Mouse (Mus musculus): ENCODE results near the gene Fkbp5.
A peak's percentile ranks its signal among the peaks of the same experiment; 100 is the strongest.

The Fkbp5 gene

DNA sequence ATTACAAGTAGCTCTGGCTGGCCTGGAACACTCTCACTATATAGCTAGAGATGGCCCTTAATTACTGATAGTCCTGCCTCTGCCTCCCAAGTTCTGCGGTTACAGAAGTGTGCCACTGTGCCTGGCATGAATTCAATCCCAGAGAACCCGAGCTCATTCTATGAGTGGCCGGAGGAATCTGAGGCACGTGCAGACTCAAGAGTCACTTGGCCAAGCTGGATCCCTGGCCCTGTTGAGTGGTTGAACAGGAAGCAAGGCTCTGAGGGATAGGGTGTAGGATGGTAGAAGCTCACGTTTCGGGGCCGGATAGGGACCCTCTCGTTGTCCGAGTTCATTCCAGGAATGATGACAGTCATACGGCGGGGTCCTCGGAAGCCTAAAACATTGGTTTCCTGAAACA is 161.5 kb downstream of the Fkbp5 start:
- no peaks in the 10 kb centered on the region for H3K9me3 ChIP-seq (ENCODE audit: low read length)
- H3K4me1 ChIP-seq (replicated peaks; ENCODE audit: low read depth, low read length), result peaks cover 59% of the 10 kb centered on the region
- TF ChIP-seq NANOG (IDR thresholded peaks at IDR 0.05; ENCODE audit: borderline replicate concordance, low read length), result no peak
- TF ChIP-seq CTCF (conservative IDR thresholded peaks at IDR 0.05; ENCODE audit: low read length), result no peak
- TF ChIP-seq POU5F1 (IDR thresholded peaks at IDR 0.05; ENCODE audit: borderline replicate concordance, low read length), result no peak
- 0 out of 2 replicates have a peak overlapping the region, but pooled peaks have one; percentile 7 for H3K4me3 ChIP-seq (replicated peaks; ENCODE audit: low read length)
- peaks cover 67% of the 10 kb centered on the region for H3K27me3 ChIP-seq (ENCODE audit: insufficient read depth, low read length)
- no peaks in the 10 kb centered on the region for H3K36me3 ChIP-seq (ENCODE audit: insufficient read depth, low read length)

DNA sequence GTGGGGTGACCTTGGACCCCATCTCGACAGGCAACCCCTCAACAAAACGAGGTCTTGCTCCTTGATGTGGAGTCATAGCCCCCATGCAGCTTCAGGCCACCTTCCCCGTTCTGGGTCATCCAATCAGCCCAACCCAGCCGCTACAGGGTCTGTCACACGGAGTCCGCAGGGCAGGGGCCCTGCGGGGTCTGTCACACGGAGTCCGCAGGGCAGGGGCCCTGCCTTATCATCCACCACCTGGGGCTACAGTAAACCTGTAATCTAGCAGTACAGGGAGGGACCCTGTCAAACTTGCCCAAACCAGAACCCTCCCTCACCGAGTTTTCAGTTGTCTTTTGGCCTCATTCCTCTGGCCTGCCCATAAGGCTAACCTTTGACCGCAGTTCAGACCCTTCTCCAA is 165.3 kb downstream of the Fkbp5 start:
- H3K4me3 ChIP-seq (replicated peaks; ENCODE audit: low read length), result peak overlapping the region; percentile 89
- TF ChIP-seq POU5F1 (IDR thresholded peaks at IDR 0.05; ENCODE audit: borderline replicate concordance, low read length), result no peak
- no peak for TF ChIP-seq CTCF (conservative IDR thresholded peaks at IDR 0.05; ENCODE audit: low read length)
- TF ChIP-seq NANOG (IDR thresholded peaks at IDR 0.05; ENCODE audit: borderline replicate concordance, low read length), result no peak
- H3K4me1 ChIP-seq (replicated peaks; ENCODE audit: low read depth, low read length), result peaks cover 58% of the 10 kb centered on the region
- no peaks in the 10 kb centered on the region for H3K36me3 ChIP-seq (ENCODE audit: insufficient read depth, low read length)
- no peaks in the 10 kb centered on the region for H3K9me3 ChIP-seq (ENCODE audit: low read length)
- peaks cover 78% of the 10 kb centered on the region for H3K27me3 ChIP-seq (ENCODE audit: insufficient read depth, low read length)

- no peaks in the 10 kb centered on the region for H3K36me3 ChIP-seq (ENCODE audit: insufficient read depth, low read length)
Measured at GRCm38 (mm10) chr17:28351353-28351890, 165.9 kb downstream of the Fkbp5 start.

DNA sequence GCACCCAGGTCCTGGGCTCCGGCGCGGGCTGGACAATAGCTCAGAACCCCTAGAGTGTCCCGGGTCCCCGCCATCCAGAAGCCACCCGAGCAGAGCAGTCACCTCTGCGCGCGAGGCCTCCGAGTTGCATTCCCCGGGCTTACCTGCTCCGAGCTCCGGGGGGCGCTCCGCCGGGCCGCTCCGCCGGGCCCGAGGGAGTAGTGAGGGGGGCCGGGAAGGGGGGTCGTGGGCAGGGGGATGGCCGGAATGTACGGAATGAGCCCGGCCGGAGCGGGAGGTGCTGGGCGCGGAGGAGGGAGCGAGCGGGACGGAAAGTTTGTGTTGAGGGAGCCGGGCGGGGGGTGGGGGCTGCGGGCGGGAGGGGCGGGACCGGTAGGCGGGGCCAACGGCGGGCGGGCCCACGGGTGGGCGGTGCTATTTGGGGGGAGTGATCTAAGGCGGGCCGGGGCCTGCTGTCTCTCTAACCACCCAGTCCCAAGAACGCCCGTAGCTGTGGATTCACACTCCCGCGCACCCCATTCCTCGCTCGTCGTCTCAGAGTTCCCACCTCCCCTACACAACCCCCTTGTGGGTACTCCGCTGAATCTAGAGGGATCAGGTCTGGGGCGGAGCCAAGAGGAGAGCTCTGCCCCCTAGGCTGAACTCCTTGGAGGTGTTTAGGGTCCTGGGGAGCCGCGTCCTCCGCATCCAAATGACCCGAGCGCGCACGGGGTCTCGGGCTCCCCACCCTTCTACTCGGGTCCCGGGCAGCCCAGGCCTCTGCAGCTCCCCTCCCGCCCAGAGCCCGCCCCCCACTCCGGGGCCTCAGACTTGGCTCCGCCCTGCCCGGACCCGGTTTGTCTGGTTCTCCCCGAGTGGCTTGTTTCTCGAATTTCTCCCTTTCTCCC is 166.6 kb downstream of the Fkbp5 start, which contains the start of gene Tead3:
Gene Tead3 (minus strand): TSS at position 352 of the 887 bp plus-strand sequence.
- peaks cover 59% of the 10 kb centered on the region for H3K4me1 ChIP-seq (replicated peaks; ENCODE audit: low read depth, low read length)

More at GRCm38 (mm10) chr17:28351353-28351890, 165.9 kb downstream of the Fkbp5 start:
- peaks cover 58% of the 10 kb centered on the region for H3K4me1 ChIP-seq (replicated peaks; ENCODE audit: low read depth, low read length)
- TF ChIP-seq NANOG (IDR thresholded peaks at IDR 0.05; ENCODE audit: borderline replicate concordance, low read length) (no peak), CTCF (conservative IDR thresholded peaks at IDR 0.05; ENCODE audit: low read length) (no peak), POU5F1 (IDR thresholded peaks at IDR 0.05; ENCODE audit: borderline replicate concordance, low read length) (no peak)
- H3K9me3 ChIP-seq (ENCODE audit: low read length), result no peaks in the 10 kb centered on the region
- peak overlapping the region; percentile 89 for H3K4me3 ChIP-seq (replicated peaks; ENCODE audit: low read length)
- peaks cover 83% of the 10 kb centered on the region for H3K27me3 ChIP-seq (ENCODE audit: insufficient read depth, low read length)

DNA sequence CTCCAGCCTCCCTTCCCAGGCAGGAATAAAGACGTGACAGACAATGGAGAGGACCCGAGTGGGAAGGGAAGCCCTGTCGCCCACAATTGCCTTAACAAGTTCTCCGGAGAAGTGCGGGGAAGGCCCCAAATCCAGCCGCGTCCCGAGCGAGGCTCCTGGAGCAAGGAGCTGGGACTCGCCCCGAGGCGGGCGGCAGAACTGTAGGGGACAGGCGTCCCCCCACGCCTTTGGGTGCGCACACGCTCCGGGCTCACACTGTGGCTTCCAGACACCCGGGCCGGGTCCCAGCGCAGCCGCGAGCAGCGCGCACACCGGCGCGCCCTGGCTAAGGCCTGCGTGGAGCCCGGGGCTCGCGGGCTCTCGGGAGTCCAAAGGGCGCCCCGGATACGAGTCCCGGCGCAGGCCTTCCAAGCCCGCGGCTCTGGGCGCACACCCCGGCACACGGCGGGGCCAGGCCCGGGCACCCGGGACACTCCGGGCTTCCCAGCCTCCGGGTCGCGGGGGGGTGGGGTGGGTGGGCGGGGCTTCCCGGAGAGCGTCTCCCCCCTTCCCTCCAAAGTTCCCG is 167.3 kb downstream of the Fkbp5 start:
- H3K4me1 ChIP-seq (replicated peaks; ENCODE audit: low read depth, low read length), result peaks cover 64% of the 10 kb centered on the region
- H3K27me3 ChIP-seq (ENCODE audit: insufficient read depth, low read length), result peaks cover 81% of the 10 kb centered on the region
- H3K9me3 ChIP-seq (ENCODE audit: low read length), result no peaks in the 10 kb centered on the region
- peak overlapping the region; percentile 89 for H3K4me3 ChIP-seq (replicated peaks; ENCODE audit: low read length)
- no peaks in the 10 kb centered on the region for H3K36me3 ChIP-seq (ENCODE audit: insufficient read depth, low read length)
- no peak for TF ChIP-seq POU5F1 (IDR thresholded peaks at IDR 0.05; ENCODE audit: borderline replicate concordance, low read length)
- TF ChIP-seq CTCF (conservative IDR thresholded peaks at IDR 0.05; ENCODE audit: low read length), result no peak
- TF ChIP-seq NANOG (IDR thresholded peaks at IDR 0.05; ENCODE audit: borderline replicate concordance, low read length), result no peak

More for the DNA sequence above, 166.6 kb downstream of the Fkbp5 start, which contains the start of gene Tead3:
- Histone ChIP-seq H3K4me3 (replicated peaks; ENCODE audit: low read length) (peak within 1 kb of the TSS; percentile 89), H3K36me3 (ENCODE audit: insufficient read depth, low read length) (no peaks in the 10 kb centered on the region), H3K9me3 (ENCODE audit: low read length) (no peaks in the 10 kb centered on the region), H3K27me3 (ENCODE audit: insufficient read depth, low read length) (peaks cover 82% of the 10 kb centered on the region)
- TF ChIP-seq CTCF (conservative IDR thresholded peaks at IDR 0.05; ENCODE audit: low read length) (no peak), NANOG (IDR thresholded peaks at IDR 0.05; ENCODE audit: borderline replicate concordance, low read length) (no peak)

- TF ChIP-seq CTCF (conservative IDR thresholded peaks at IDR 0.05; ENCODE audit: low read length), result no peak
- no peak for TF ChIP-seq NANOG (IDR thresholded peaks at IDR 0.05; ENCODE audit: borderline replicate concordance, low read length)
- TF ChIP-seq POU5F1 (IDR thresholded peaks at IDR 0.05; ENCODE audit: borderline replicate concordance, low read length), result no peak
- Histone ChIP-seq H3K4me3 (replicated peaks; ENCODE audit: low read length) (peak overlapping the region; percentile 89), H3K4me1 (replicated peaks; ENCODE audit: low read depth, low read length) (peaks cover 70% of the 10 kb centered on the region), H3K9me3 (ENCODE audit: low read length) (no peaks in the 10 kb centered on the region), H3K27me3 (ENCODE audit: insufficient read depth, low read length) (peaks cover 80% of the 10 kb centered on the region), H3K36me3 (ENCODE audit: insufficient read depth, low read length) (no peaks in the 10 kb centered on the region)
Measured at GRCm38 (mm10) chr17:28349264-28349880, 168.0 kb downstream of the Fkbp5 start.

Measured in E14TG2a.4 (cell line).